Mouse (Mus musculus): ENCODE measurements around the gene Spg11. TPM values are rescaled to one million over a fixed set of nuclear protein-coding genes. Genes with fewer than 3 reads are reported as not detected.

The Spg11 gene
- polyA plus RNA-seq, 1 experiment from 2014 or later = 9.8 TPM

DNA sequence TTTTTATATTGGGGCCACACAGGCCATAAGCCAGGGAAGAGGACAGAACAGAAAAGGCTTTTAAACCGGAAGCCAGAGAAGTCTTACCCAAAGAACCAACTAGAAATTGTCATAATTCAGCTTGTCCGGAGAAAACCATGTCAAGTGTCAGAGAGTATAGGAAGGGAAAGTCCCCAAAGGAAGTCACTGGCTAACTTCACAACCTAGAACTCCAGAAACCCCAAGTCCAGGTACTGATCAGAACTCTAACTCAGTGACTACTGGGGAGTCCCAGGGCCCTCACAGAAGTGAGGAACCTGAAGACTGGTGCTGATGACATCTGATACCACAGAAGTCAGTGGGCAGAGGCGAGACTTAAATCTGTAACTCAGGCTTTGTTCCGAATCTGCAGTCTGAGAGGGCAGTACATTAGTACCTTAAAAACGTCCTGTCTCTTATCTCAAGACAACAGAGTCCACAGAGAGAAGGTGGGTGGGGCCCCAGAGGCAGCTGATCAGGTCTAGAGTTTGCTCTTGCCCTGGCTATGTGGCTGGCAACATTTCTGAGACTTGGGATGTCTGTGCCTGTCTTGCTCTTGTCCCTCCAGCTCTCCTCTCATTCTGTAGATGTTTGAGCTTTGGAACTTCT, 19.8 kb upstream of the Spg11 start:
- Histone ChIP-seq H3K36me3 (ENCODE audit: control insufficient read depth, insufficient read depth, low read length) (no peaks in the 10 kb centered on the region), H3K4me2 (ENCODE audit: low read depth, low read length) (no peak overlapping the region), H3K27me3 (replicated peaks; ENCODE audit: control insufficient read depth, insufficient read depth, low read length) (no peaks in the 10 kb centered on the region), H3K4me3 (ENCODE audit: low read depth, low read length) (no peak overlapping the region), H3K4me1 (ENCODE audit: control insufficient read depth, insufficient read depth, low read length) (no peaks in the 10 kb centered on the region), H3K27ac (replicated peaks; ENCODE audit: low read depth, low read length) (no peak overlapping the region), H3K9ac (ENCODE audit: low read depth, low read length) (no peak overlapping the region), H3K9me3 (ENCODE audit: control insufficient read depth, low read length) (no peaks in the 10 kb centered on the region)
- ATAC-seq (ENCODE audit: low read depth) (no peak), DNase-seq (ENCODE audit: low spot score) (no peak)
- WGBS = 59% methylated on average over 5 of the region's 5 CpGs

GRCm38 (mm10) chr2:122132618-122133017, 14.4 kb upstream of the Spg11 start:
- no peak overlapping the region for H3K4me2 ChIP-seq (ENCODE audit: low read depth, low read length)
- H3K27ac ChIP-seq (replicated peaks; ENCODE audit: low read depth, low read length) = no peak overlapping the region
- no peak overlapping the region for H3K9ac ChIP-seq (ENCODE audit: low read depth, low read length)
- no peaks in the 10 kb centered on the region for H3K4me1 ChIP-seq (ENCODE audit: control insufficient read depth, insufficient read depth, low read length)
- H3K9me3 ChIP-seq (ENCODE audit: control insufficient read depth, low read length) = no peaks in the 10 kb centered on the region
- no peak overlapping the region for H3K4me3 ChIP-seq (ENCODE audit: low read depth, low read length)
- ATAC-seq (ENCODE audit: low read depth) = no peak
- H3K27me3 ChIP-seq (replicated peaks; ENCODE audit: control insufficient read depth, insufficient read depth, low read length) = no peaks in the 10 kb centered on the region
- no peak for DNase-seq (ENCODE audit: low spot score)
- H3K36me3 ChIP-seq (ENCODE audit: control insufficient read depth, insufficient read depth, low read length) = no peaks in the 10 kb centered on the region
- WGBS = 88% methylated on average over 2 of the region's 2 CpGs

DNA sequence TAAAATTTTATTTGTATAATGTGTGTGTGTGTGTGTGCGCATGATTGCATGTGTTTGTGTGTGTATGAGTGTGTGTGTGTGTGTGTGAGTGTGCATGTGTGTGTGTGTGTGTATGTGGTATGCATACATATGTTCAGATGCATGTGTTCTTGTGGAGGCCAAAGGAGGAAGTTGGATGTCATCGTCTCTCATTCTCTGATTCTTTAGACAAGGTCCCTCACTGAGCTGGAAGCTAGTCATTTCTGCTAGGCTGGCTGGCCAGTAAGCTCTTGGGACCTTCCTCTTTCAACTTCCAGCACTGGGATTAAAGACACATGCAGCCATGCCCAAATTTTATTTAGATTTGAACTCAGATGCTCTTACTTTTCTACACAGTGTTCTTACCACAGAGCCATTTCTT, 13.9 kb upstream of the Spg11 start:
- Histone ChIP-seq H3K27me3 (replicated peaks; ENCODE audit: control insufficient read depth, insufficient read depth, low read length) (no peaks in the 10 kb centered on the region), H3K4me1 (ENCODE audit: control insufficient read depth, insufficient read depth, low read length) (no peaks in the 10 kb centered on the region), H3K36me3 (ENCODE audit: control insufficient read depth, insufficient read depth, low read length) (no peaks in the 10 kb centered on the region), H3K9ac (ENCODE audit: low read depth, low read length) (no peak overlapping the region), H3K27ac (replicated peaks; ENCODE audit: low read depth, low read length) (no peak overlapping the region), H3K4me3 (ENCODE audit: low read depth, low read length) (no peak overlapping the region), H3K9me3 (ENCODE audit: control insufficient read depth, low read length) (no peaks in the 10 kb centered on the region), H3K4me2 (ENCODE audit: low read depth, low read length) (no peak overlapping the region)
- 84% methylated on average over 2 of the region's 2 CpGs for WGBS
- DNase-seq (ENCODE audit: low spot score) (no peak), ATAC-seq (ENCODE audit: low read depth) (no peak)

GRCm38 (mm10) chr2:122127635-122128034, 9.4 kb upstream of the Spg11 start:
- Histone ChIP-seq H3K36me3 (ENCODE audit: control insufficient read depth, insufficient read depth, low read length) (no peaks in the 10 kb centered on the region), H3K9ac (ENCODE audit: low read depth, low read length) (no peak overlapping the region), H3K4me2 (ENCODE audit: low read depth, low read length) (no peak overlapping the region), H3K27me3 (replicated peaks; ENCODE audit: control insufficient read depth, insufficient read depth, low read length) (no peaks in the 10 kb centered on the region), H3K27ac (replicated peaks; ENCODE audit: low read depth, low read length) (no peak overlapping the region), H3K4me1 (ENCODE audit: control insufficient read depth, insufficient read depth, low read length) (no peaks in the 10 kb centered on the region), H3K4me3 (ENCODE audit: low read depth, low read length) (no peak overlapping the region), H3K9me3 (ENCODE audit: control insufficient read depth, low read length) (no peaks in the 10 kb centered on the region)
- ATAC-seq (ENCODE audit: low read depth) (no peak), DNase-seq (ENCODE audit: low spot score) (no peak)
- WGBS = 96% methylated on average over 4 of the region's 4 CpGs

- ATAC-seq (ENCODE audit: low read depth) (no peak), DNase-seq (ENCODE audit: low spot score) (no peak)
- Histone ChIP-seq H3K4me2 (ENCODE audit: low read depth, low read length) (no peak overlapping the region), H3K36me3 (ENCODE audit: control insufficient read depth, insufficient read depth, low read length) (no peaks in the 10 kb centered on the region), H3K4me3 (ENCODE audit: low read depth, low read length) (no peak overlapping the region), H3K4me1 (ENCODE audit: control insufficient read depth, insufficient read depth, low read length) (no peaks in the 10 kb centered on the region), H3K27ac (replicated peaks; ENCODE audit: low read depth, low read length) (no peak overlapping the region), H3K9ac (ENCODE audit: low read depth, low read length) (no peak overlapping the region), H3K27me3 (replicated peaks; ENCODE audit: control insufficient read depth, insufficient read depth, low read length) (no peaks in the 10 kb centered on the region), H3K9me3 (ENCODE audit: control insufficient read depth, low read length) (no peaks in the 10 kb centered on the region)
- WGBS = 37% methylated on average over 5 of the region's 5 CpGs
Observed at GRCm38 (mm10) chr2:122126765-122127347, 8.7 kb upstream of the Spg11 start.

- no peaks in the 10 kb centered on the region for H3K4me1 ChIP-seq (ENCODE audit: control insufficient read depth, insufficient read depth, low read length)
- no peaks in the 10 kb centered on the region for H3K36me3 ChIP-seq (ENCODE audit: control insufficient read depth, insufficient read depth, low read length)
- no peak overlapping the region for H3K4me2 ChIP-seq (ENCODE audit: low read depth, low read length)
- no peaks in the 10 kb centered on the region for H3K9me3 ChIP-seq (ENCODE audit: control insufficient read depth, low read length)
- WGBS = 46% methylated on average over 12 of the region's 12 CpGs
- no peak overlapping the region for H3K4me3 ChIP-seq (ENCODE audit: low read depth, low read length)
- DNase-seq (ENCODE audit: low spot score) = no peak
- no peak overlapping the region for H3K27ac ChIP-seq (replicated peaks; ENCODE audit: low read depth, low read length)
- no peaks in the 10 kb centered on the region for H3K27me3 ChIP-seq (replicated peaks; ENCODE audit: control insufficient read depth, insufficient read depth, low read length)
- no peak overlapping the region for H3K9ac ChIP-seq (ENCODE audit: low read depth, low read length)
- ATAC-seq (ENCODE audit: low read depth) = no peak
Observed at GRCm38 (mm10) chr2:122125680-122126572, 7.7 kb upstream of the Spg11 start.

- Histone ChIP-seq H3K36me3 (ENCODE audit: control insufficient read depth, insufficient read depth, low read length) (peaks cover 17% of the 10 kb centered on the region), H3K9ac (ENCODE audit: low read depth, low read length) (no peak overlapping the region), H3K9me3 (ENCODE audit: control insufficient read depth, low read length) (no peaks in the 10 kb centered on the region), H3K4me1 (ENCODE audit: control insufficient read depth, insufficient read depth, low read length) (peaks cover 5% of the 10 kb centered on the region; the same call in 1 of the 2 replicates), H3K4me3 (ENCODE audit: low read depth, low read length) (no peak overlapping the region), H3K4me2 (ENCODE audit: low read depth, low read length) (peak overlapping the region; percentile 62; the same call in 1 of the 2 replicates), H3K27me3 (replicated peaks; ENCODE audit: control insufficient read depth, insufficient read depth, low read length) (no peaks in the 10 kb centered on the region), H3K27ac (replicated peaks; ENCODE audit: low read depth, low read length) (no peak overlapping the region)
- no peak for DNase-seq (ENCODE audit: low spot score)
- no peak for ATAC-seq (ENCODE audit: low read depth)
- WGBS = 91% methylated on average over 2 of the region's 2 CpGs
Observed at GRCm38 (mm10) chr2:122116888-122117287, 1.3 kb downstream of the Spg11 start.

GRCm38 (mm10) chr2:122109714-122110113, 8.5 kb downstream of the Spg11 start:
- H3K9me3 ChIP-seq (ENCODE audit: control insufficient read depth, low read length) = no peaks in the 10 kb centered on the region
- peaks cover 61% of the 10 kb centered on the region for H3K36me3 ChIP-seq (ENCODE audit: control insufficient read depth, insufficient read depth, low read length)
- H3K4me1 ChIP-seq (ENCODE audit: control insufficient read depth, insufficient read depth, low read length) = no peaks in the 10 kb centered on the region
- no peak for ATAC-seq (ENCODE audit: low read depth)
- H3K4me2 ChIP-seq (ENCODE audit: low read depth, low read length) = no peak overlapping the region
- WGBS = 84% methylated on average over 4 of the region's 4 CpGs
- no peaks in the 10 kb centered on the region for H3K27me3 ChIP-seq (replicated peaks; ENCODE audit: control insufficient read depth, insufficient read depth, low read length)
- DNase-seq (ENCODE audit: low spot score) = no peak
- H3K27ac ChIP-seq (replicated peaks; ENCODE audit: low read depth, low read length) = no peak overlapping the region
- no peak overlapping the region for H3K4me3 ChIP-seq (ENCODE audit: low read depth, low read length)
- no peak overlapping the region for H3K9ac ChIP-seq (ENCODE audit: low read depth, low read length)
